Mouse (Mus musculus) kidney, postnatal 0 days (tissue): Measurements from ENCODE around the gene Wdr31. TPM values are rescaled to one million over a fixed set of nuclear protein-coding genes. Genes with fewer than 3 reads are reported as not detected.

Source experiments
- ATAC-seq: fragments of 200-750 bp; cut with Nextera tagmentation; replicated peaks from 2 replicates; pipeline ENCODE4 v1.8.0; 2017; ENCODE audit warnings: low read depth, moderate number of reproducible peaks, moderate TSS enrichment, moderate library complexity; ENCODE audit not compliant: low FRiP score
- DNase-seq: peaks from one replicate; pipeline ENCODE4 v3.0.0-alpha.2; 2016; ENCODE audit warnings: low spot score
- H3K27ac ChIP-seq: fragments of 300-500 bp; sonication (generic); 2 replicates; pipeline ENCODE4 v1.5.1; 2014; ENCODE audit warnings: mild to moderate bottlenecking
- H3K27me3 ChIP-seq: fragments of 300-500 bp; sonication (generic); 2 replicates; pipeline ENCODE4 v1.6.1; 2014; ENCODE audit warnings: low read length, mixed read lengths; ENCODE audit not compliant: insufficient read depth
- H3K36me3 ChIP-seq: fragments of 300-500 bp; sonication (generic); 2 replicates; pipeline ENCODE4 v1.6.1; 2014; ENCODE audit warnings: low read length, mixed read lengths; ENCODE audit not compliant: insufficient read depth
- H3K4me1 ChIP-seq: fragments of 300-500 bp; sonication (generic); replicated peaks from 2 replicates; pipeline ENCODE4 v1.6.1; 2014; ENCODE audit warnings: antibody characterized with exemption, low read length, mixed read lengths; ENCODE audit not compliant: insufficient read depth
- H3K4me2 ChIP-seq: fragments of 300-500 bp; sonication (generic); 2 replicates; pipeline ENCODE4 v1.6.1; 2014; ENCODE audit warnings: mild to moderate bottlenecking, low read length, moderate library complexity, mixed read lengths
- H3K4me3 ChIP-seq: fragments of 300-500 bp; sonication (generic); replicated peaks from 2 replicates; pipeline ENCODE4 v1.5.1; 2014; ENCODE audit warnings: low read depth, low read length
- H3K9ac ChIP-seq: fragments of 300-500 bp; sonication (generic); 2 replicates; pipeline ENCODE4 v1.6.1; 2014; ENCODE audit warnings: low read depth, low read length
- H3K9me3 ChIP-seq: fragments of 300-500 bp; sonication (generic); replicated peaks from 2 replicates; pipeline ENCODE4 v1.6.1; 2016; ENCODE audit warnings: low read length, inconsistent platforms, mixed read lengths
- CTCF ChIP-seq: IDR thresholded peaks from 2 replicates; pipeline ENCODE4 v1.5.1; 2016; ENCODE audit warnings: antibody characterized with exemption, low read depth, mild to moderate bottlenecking, moderate library complexity
- WGBS: fragments of 180-500 bp; shearing (Covaris S2); extraction: QIAGEN DNeasy Blood & Tissue Kit; methylation state at CpG from one replicate; pipeline ENCODE4 v1.1.7; 2014; 5-methylcytosine and 5-hydroxymethylcytosine counted together
- polyA plus RNA-seq: library from polyadenylated mRNA; unstranded; fragments of >200 nt; fragmentation: Nextera tagmentation; extraction: Ambion mirVana; gene quantifications from 2 replicates; pipeline ENCODE4 v1.2.1, GENCODE M21; 2015

Wdr31 gene
- polyA plus RNA-seq, 1 experiment from 2014 or later = 10.1 TPM

GRCm38 (mm10) chr4:62430678-62431077 lies 40.0 kb downstream of the Wdr31 start:
- H3K9ac ChIP-seq = no peak overlapping the region
- no peak for ATAC-seq
- no peak for TF ChIP-seq CTCF
- H3K4me3 ChIP-seq = no peak overlapping the region
- H3K9me3 ChIP-seq = no peaks in the 10 kb centered on the region
- no peak overlapping the region for H3K4me2 ChIP-seq
- no peaks in the 10 kb centered on the region for H3K27me3 ChIP-seq
- no peaks in the 10 kb centered on the region for H3K4me1 ChIP-seq
- no peak for DNase-seq
- H3K36me3 ChIP-seq = no peaks in the 10 kb centered on the region
- no peak overlapping the region for H3K27ac ChIP-seq

GRCm38 (mm10) chr4:62429616-62430015 lies 41.1 kb downstream of the Wdr31 start:
- no peak overlapping the region for H3K9ac ChIP-seq
- peaks cover 9% of the 10 kb centered on the region; the same call in 1 of the 2 replicates for H3K36me3 ChIP-seq
- H3K27ac ChIP-seq = no peak overlapping the region
- no peak overlapping the region for H3K4me3 ChIP-seq
- no peak overlapping the region for H3K4me2 ChIP-seq
- TF ChIP-seq CTCF = no peak
- no peaks in the 10 kb centered on the region for H3K27me3 ChIP-seq
- no peak for DNase-seq
- no peaks in the 10 kb centered on the region for H3K9me3 ChIP-seq
- H3K4me1 ChIP-seq = no peaks in the 10 kb centered on the region
- ATAC-seq = no peak
- 86% methylated on average over 9 of the region's 9 CpGs for WGBS

- no peak for DNase-seq
- ATAC-seq = 0 out of 2 replicates have a peak, but pooled peaks have one; percentile 29
These were observed 42.5 kb downstream of the Wdr31 start for GRCm38 (mm10) chr4:62427978-62428758.

GRCm38 (mm10) chr4:62425891-62426290 lies 44.8 kb downstream of the Wdr31 start:
- no peak for ATAC-seq

More at GRCm38 (mm10) chr4:62427978-62428758, 42.5 kb downstream of the Wdr31 start:
- Histone ChIP-seq H3K9ac (no peak overlapping the region), H3K36me3 (peaks cover 21% of the 10 kb centered on the region), H3K9me3 (no peaks in the 10 kb centered on the region), H3K4me3 (no peak overlapping the region), H3K27ac (no peak overlapping the region), H3K27me3 (no peaks in the 10 kb centered on the region), H3K4me2 (no peak overlapping the region), H3K4me1 (no peaks in the 10 kb centered on the region)
- 77% methylated on average over 17 of the region's 17 CpGs for WGBS
- no peak for TF ChIP-seq CTCF

DNA sequence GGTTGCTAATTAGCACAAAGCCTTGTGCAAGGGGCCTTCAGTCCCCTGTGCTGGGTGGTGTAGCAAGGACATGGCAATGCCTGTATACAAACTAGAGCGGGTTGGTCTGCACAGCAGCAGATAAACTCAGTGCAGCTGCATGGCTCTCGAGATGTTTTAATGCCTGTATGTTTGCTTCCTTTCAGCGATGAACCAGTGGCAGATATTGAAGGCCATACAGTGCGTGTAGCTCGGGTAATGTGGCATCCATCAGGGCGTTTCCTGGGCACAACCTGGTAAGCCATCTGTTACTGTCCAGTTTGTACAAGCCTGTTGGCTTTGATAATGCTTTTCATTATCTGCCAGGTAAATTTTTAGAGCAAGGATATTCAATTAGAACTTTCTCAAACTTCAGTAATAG lies 51.6 kb downstream of the Wdr31 start:
- H3K4me1 ChIP-seq = no peaks in the 10 kb centered on the region
- ATAC-seq (no peak), DNase-seq (no peak)
- peaks cover 86% of the 10 kb centered on the region for H3K36me3 ChIP-seq
- no peak overlapping the region for H3K4me3 ChIP-seq
- H3K27me3 ChIP-seq = no peaks in the 10 kb centered on the region
- no peak overlapping the region for H3K27ac ChIP-seq
- H3K4me2 ChIP-seq = no peak overlapping the region
- no peak overlapping the region for H3K9ac ChIP-seq
- WGBS = 97% methylated on average over 6 of the region's 6 CpGs
- no peaks in the 10 kb centered on the region for H3K9me3 ChIP-seq
- TF ChIP-seq CTCF = no peak

More at GRCm38 (mm10) chr4:62425891-62426290, 44.8 kb downstream of the Wdr31 start:
- no peak overlapping the region for H3K27ac ChIP-seq
- H3K27me3 ChIP-seq = no peaks in the 10 kb centered on the region
- 92% methylated on average over 4 of the region's 4 CpGs for WGBS
- H3K9ac ChIP-seq = no peak overlapping the region
- no peaks in the 10 kb centered on the region for H3K4me1 ChIP-seq
- TF ChIP-seq CTCF = no peak
- H3K4me3 ChIP-seq = no peak overlapping the region
- no peaks in the 10 kb centered on the region for H3K9me3 ChIP-seq
- no peak for DNase-seq
- H3K36me3 ChIP-seq = peaks cover 40% of the 10 kb centered on the region
- H3K4me2 ChIP-seq = no peak overlapping the region

GRCm38 (mm10) chr4:62418448-62418847 lies 52.2 kb downstream of the Wdr31 start:
- TF ChIP-seq CTCF = no peak
- H3K36me3 ChIP-seq = peaks cover 81% of the 10 kb centered on the region
- H3K27me3 ChIP-seq = no peaks in the 10 kb centered on the region
- H3K4me2 ChIP-seq = no peak overlapping the region
- no peaks in the 10 kb centered on the region for H3K9me3 ChIP-seq
- no peaks in the 10 kb centered on the region for H3K4me1 ChIP-seq
- H3K27ac ChIP-seq = no peak overlapping the region
- no peak overlapping the region for H3K9ac ChIP-seq
- no peak for ATAC-seq
- no peak overlapping the region for H3K4me3 ChIP-seq
- 94% methylated on average over 8 of the region's 8 CpGs for WGBS
- no peak for DNase-seq
